Mouse (Mus musculus) embryonic fibroblast, embryonic 13.5 days (primary cell): ENCODE results near the gene Grin2c.

Experiments
- CTCF ChIP-seq: IDR thresholded peaks from 2 replicates; pipeline ENCODE4 v1.5.1; 2011; ENCODE audit warnings: mild to moderate bottlenecking, control low read depth, low read length, moderate library complexity, borderline replicate concordance; ENCODE audit not compliant: insufficient read depth
- POLR2A ChIP-seq: IDR thresholded peaks from 2 replicates; pipeline ENCODE4 v1.6.1; 2011; ENCODE audit warnings: low read depth, mild to moderate bottlenecking, control low read depth, low read length, moderate library complexity

GRCm38 (mm10) chr11:115217439-115218410, 49.3 kb downstream of the Grin2c start:
- TF ChIP-seq CTCF (no peak), POLR2A (no peak)
